Mouse (Mus musculus) left cerebral cortex, postnatal 14 days (tissue): ENCODE measurements at regions not wholly inside any gene's neighbourhood (a gene's known extent, or its start where the extent isn't known, plus 50 kb on each side); places are given as distances from the start of the nearest gene placed in this dataset.

Experiments
- DNase-seq, 2 experiments: peaks; one replicate each; pipeline ENCODE4 v3.0.0; 2021 to 2022; ENCODE audit warnings: low spot score in 2 of 2, mixed read lengths in 1 of 2
- intact Hi-C: fragments of 180-260 bp; cut with DNase I; formaldehyde crosslinking; loops from one replicate; pipeline ENCODE4 v1.15.1; 2025

- intact Hi-C loops: no loop called here
- DNase-seq: no peak
Observed at GRCm38 (mm10) chr2:146787132-146787810, 68.4 kb upstream of the Kiz start.

GRCm38 (mm10) chr2:146787811-146788455 lies 67.7 kb upstream of the Kiz start:
- intact Hi-C loops: no loop called here

GRCm38 (mm10) chr2:146792844-146793420 lies 62.7 kb upstream of the Kiz start:
- DNase-seq: no peak
- intact Hi-C loops: no loop called here

More at GRCm38 (mm10) chr2:146787811-146788455, 67.7 kb upstream of the Kiz start:
- no peak for DNase-seq

- no peak for DNase-seq
- intact Hi-C loops: no loop called here
Observed at GRCm38 (mm10) chr2:146802973-146803372, 52.7 kb upstream of the Kiz start.
